Mouse (Mus musculus) MEL (cell line): ENCODE measurements at regions not wholly inside any gene's neighbourhood (a gene's known extent, or its start where the extent isn't known, plus 50 kb on each side); places are given as distances from the start of the nearest gene placed in this dataset.

Experiments used
- CHD2 ChIP-seq: IDR thresholded peaks from 2 replicates; pipeline ENCODE4 v1.6.1; 2011; ENCODE audit warnings: low read length, improper control_type of control experiment
- CTCF ChIP-seq, 3 experiments: IDR thresholded peaks in 2 of 3; conservative IDR thresholded peaks in 1 of 3; 2 replicates each; pipeline ENCODE4 v1.5.1; 2011 to 2012; ENCODE audit warnings: low read length in 3 of 3, low read depth in 2 of 3, mild to moderate bottlenecking in 2 of 3, improper control_type of control experiment in 1 of 3, inconsistent platforms in 1 of 3, mixed read lengths in 1 of 3, moderate library complexity in 1 of 3; ENCODE audit not compliant: control insufficient read depth in 1 of 3, insufficient read depth in 1 of 3, poor library complexity in 1 of 3, severe bottlenecking in 1 of 3
- EP300 ChIP-seq, 2 experiments: IDR thresholded peaks; 2 replicates each; pipeline ENCODE4 v1.6.1; 2011; ENCODE audit warnings: improper control_type of control experiment in 2 of 2, low read length in 2 of 2, low read depth in 1 of 2, mild to moderate bottlenecking in 1 of 2
- POLR2A ChIP-seq, 2 experiments: IDR thresholded peaks; 2 replicates each; pipeline ENCODE4 v1.6.1; 2011 to 2012; ENCODE audit warnings: low read length in 2 of 2, mild to moderate bottlenecking in 2 of 2, control low read depth in 1 of 2, improper control_type of control experiment in 1 of 2, low read depth in 1 of 2, moderate library complexity in 1 of 2; ENCODE audit not compliant: control insufficient read depth in 1 of 2, insufficient read depth in 1 of 2, poor library complexity in 1 of 2
- POLR2AphosphoS2 ChIP-seq: IDR thresholded peaks from 2 replicates; pipeline ENCODE4 v1.6.1; 2011; ENCODE audit warnings: low read length, improper control_type of control experiment
- RAD21 ChIP-seq: IDR thresholded peaks from 2 replicates; pipeline ENCODE4 v1.6.1; 2011; ENCODE audit warnings: mild to moderate bottlenecking, low read depth, low read length, improper control_type of control experiment
- SIN3A ChIP-seq: IDR thresholded peaks from 2 replicates; pipeline ENCODE4 v1.6.1; 2012; ENCODE audit warnings: low read length, improper control_type of control experiment, inconsistent platforms
- TCF12 ChIP-seq: IDR thresholded peaks from 2 replicates; pipeline ENCODE4 v1.6.1; 2014; ENCODE audit warnings: low read depth, mild to moderate bottlenecking, inconsistent platforms, low read length, improper control_type of control experiment, moderate library complexity
- ZKSCAN1 ChIP-seq: IDR thresholded peaks from 2 replicates; pipeline ENCODE4 v1.6.1; 2012; ENCODE audit warnings: low read depth, mild to moderate bottlenecking, inconsistent platforms, low read length, improper control_type of control experiment, moderate library complexity

GRCm38 (mm10) chr11:18022065-18022464 lies 68.4 kb upstream of the Etaa1 start:
- TF ChIP-seq RAD21 (no peak), TCF12 (no peak), EP300 (IDR thresholded peaks at IDR 0.05; ENCODE audit: low read depth in 1 of 2, low read length in 2 of 2) (no peak), ZKSCAN1 (no peak), CTCF (IDR thresholded peaks at IDR 0.05 in 2 of 3, conservative IDR thresholded peaks at IDR 0.05 in 1 of 3; ENCODE audit: control insufficient read depth in 1 of 3, insufficient read depth in 1 of 3, low read depth in 2 of 3, low read length in 3 of 3, poor library complexity in 1 of 3, severe bottlenecking in 1 of 3) (no peak), POLR2AphosphoS2 (no peak), SIN3A (no peak), POLR2A (IDR thresholded peaks at IDR 0.05; ENCODE audit: control insufficient read depth in 1 of 2, insufficient read depth in 1 of 2, low read depth in 1 of 2, low read length in 2 of 2, poor library complexity in 1 of 2) (no peak), CHD2 (no peak)
